Mouse (Mus musculus): ENCODE results near the gene Plekhg1.

DNA sequence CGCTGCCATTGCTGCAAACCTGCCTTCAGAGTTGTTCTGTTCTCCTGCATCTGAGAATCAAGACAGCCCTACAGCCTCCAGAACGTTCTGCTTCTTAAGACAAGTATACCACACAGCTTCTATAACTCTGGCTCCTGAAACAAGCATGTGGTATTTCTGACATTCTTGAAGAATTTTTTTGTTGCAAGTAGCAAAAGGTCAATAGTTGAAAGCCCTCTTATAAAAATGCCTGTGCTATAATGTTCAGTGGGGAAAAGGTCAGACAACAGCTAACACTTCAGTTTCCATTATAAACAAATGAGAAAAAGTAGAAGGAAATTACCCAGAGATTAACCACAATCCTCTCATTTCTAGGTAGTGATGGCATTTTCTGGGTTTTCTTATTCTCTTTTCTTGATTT, 34.2 kb downstream of the Plekhg1 start:
- TF ChIP-seq CTCF (IDR thresholded peaks at IDR 0.05; ENCODE audit: low read depth) (no peak), EP300 (IDR thresholded peaks at IDR 0.05; ENCODE audit: low read depth) (no peak)

Data from liver, embryonic 14.5 days (tissue).